Mouse (Mus musculus): ENCODE measurements around the gene Tnfsf18. TPM values are rescaled to one million over a fixed set of nuclear protein-coding genes. Genes with fewer than 3 reads are reported as not detected.

The Tnfsf18 gene
- polyA plus RNA-seq (2017; shearing (Covaris generic)): not detected

DNA sequence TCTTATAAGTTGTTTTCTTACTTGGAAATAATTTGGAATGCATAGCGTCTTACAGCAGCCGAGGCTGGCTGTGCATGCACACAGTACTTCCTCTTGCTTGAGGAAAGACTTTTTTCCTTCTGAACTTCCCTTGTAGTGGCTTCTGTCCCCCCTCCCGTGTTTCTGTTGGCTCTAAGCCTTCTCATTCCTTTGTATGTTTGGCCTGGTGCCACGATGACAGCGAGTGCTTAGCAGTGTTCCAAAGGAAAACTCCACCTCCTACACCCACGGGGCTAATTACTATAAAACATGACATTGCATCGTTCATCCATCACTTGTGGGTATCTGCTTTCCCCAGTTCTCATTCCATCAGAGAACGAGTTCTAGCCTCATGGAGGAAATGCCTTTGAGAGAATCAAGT is at the start of gene Tnfsf18:
Tnfsf18 (plus strand) TSS at position 313 of the 400 bp plus-strand sequence.

Other genes starting within 250 kb of the Tnfsf18 start
- 100 to 1,000 TPM; 227 to 250 TPM for gene Prdx6, start 243.4 kb upstream of the Tnfsf18 start, polyA plus RNA-seq (2017; shearing (Covaris generic))
- gene Tnfsf4, start 99.2 kb upstream of the Tnfsf18 start, polyA plus RNA-seq (2017; shearing (Covaris generic)): 1 to 10 TPM in 1 of 2 experiments, under 1 TPM in 1; 0.66 to 1.7 TPM